Mouse (Mus musculus): Measurements from ENCODE around the gene Fndc3b.

The Fndc3b gene

GRCm38 (mm10) chr3:27710648-27711428 lies at the start of gene Fndc3b:
TSS of gene Fndc3b (minus strand) at chr3:27711307.
- peak; percentile 93 for DNase-seq (ENCODE audit: low spot score)

- no peak for DNase-seq (ENCODE audit: low spot score)
Observed at GRCm38 (mm10) chr3:27760278-27760677, 49.2 kb upstream of the Fndc3b start.

GRCm38 (mm10) chr3:27758976-27759375 lies 47.9 kb upstream of the Fndc3b start:
- DNase-seq (ENCODE audit: low spot score): peak; percentile 43

- peak; percentile 42 for DNase-seq (ENCODE audit: low spot score)
Observed at GRCm38 (mm10) chr3:27751657-27752056, 40.5 kb upstream of the Fndc3b start.

GRCm38 (mm10) chr3:27751156-27751555 lies 40.0 kb upstream of the Fndc3b start:
- no peak for DNase-seq (ENCODE audit: low spot score)

- no peak for DNase-seq (ENCODE audit: low spot score)
Observed at GRCm38 (mm10) chr3:27745651-27746050, 34.5 kb upstream of the Fndc3b start.

- no peak for DNase-seq (ENCODE audit: low spot score)
Observed at GRCm38 (mm10) chr3:27744754-27745153, 33.6 kb upstream of the Fndc3b start.

GRCm38 (mm10) chr3:27743271-27744145 lies 32.4 kb upstream of the Fndc3b start:
- DNase-seq (ENCODE audit: low spot score): no peak

GRCm38 (mm10) chr3:27742124-27742523 lies 31.0 kb upstream of the Fndc3b start:
- no peak for DNase-seq (ENCODE audit: low spot score)

GRCm38 (mm10) chr3:27740136-27740535 lies 29.0 kb upstream of the Fndc3b start:
- no peak for DNase-seq (ENCODE audit: low spot score)

GRCm38 (mm10) chr3:27736180-27736579 lies 25.1 kb upstream of the Fndc3b start:
- DNase-seq (ENCODE audit: low spot score): no peak

- DNase-seq (ENCODE audit: low spot score): no peak
Observed at GRCm38 (mm10) chr3:27735113-27735512, 24.0 kb upstream of the Fndc3b start.

GRCm38 (mm10) chr3:27728798-27729782 lies 18.0 kb upstream of the Fndc3b start:
- DNase-seq (ENCODE audit: low spot score): no peak

- DNase-seq (ENCODE audit: low spot score): no peak
Observed at GRCm38 (mm10) chr3:27728176-27728575, 17.1 kb upstream of the Fndc3b start.

- no peak for DNase-seq (ENCODE audit: low spot score)
Observed at GRCm38 (mm10) chr3:27725752-27726151, 14.6 kb upstream of the Fndc3b start.

GRCm38 (mm10) chr3:27724208-27724607 lies 13.1 kb upstream of the Fndc3b start:
- DNase-seq (ENCODE audit: low spot score): no peak

GRCm38 (mm10) chr3:27718829-27719365 lies 7.8 kb upstream of the Fndc3b start:
- no peak for DNase-seq (ENCODE audit: low spot score)

- DNase-seq (ENCODE audit: low spot score): no peak
Observed at GRCm38 (mm10) chr3:27713971-27714370, 2.9 kb upstream of the Fndc3b start.

- no peak for DNase-seq (ENCODE audit: low spot score)
Observed at GRCm38 (mm10) chr3:27712421-27712820, 1.3 kb upstream of the Fndc3b start.

- DNase-seq (ENCODE audit: low spot score): peak; percentile 75
Observed at GRCm38 (mm10) chr3:27709906-27710647, 1.0 kb downstream of the Fndc3b start.

Measured in testis, postnatal 14 days (tissue).